Mouse (Mus musculus) limb, embryonic 11.5 days (tissue): ENCODE measurements around the gene Myadml2. TPM values are rescaled to one million over a fixed set of nuclear protein-coding genes. Genes with fewer than 3 reads are reported as not detected.

Source experiments
- ATAC-seq: fragments of 200-750 bp; cut with Nextera tagmentation; 2 replicates; pipeline ENCODE4 v1.8.0; 2017; ENCODE audit warnings: low read depth; ENCODE audit not compliant: insufficient number of reproducible peaks, low FRiP score, low TSS enrichment
- DNase-seq: peaks from one replicate; pipeline ENCODE4 v3.0.0-alpha.2; 2015; ENCODE audit warnings: low spot score
- H3K27ac ChIP-seq: fragments of 300-500 bp; sonication (generic); replicated peaks from 2 replicates; pipeline ENCODE4 v1.5.1; 2014; ENCODE audit warnings: low read depth, mild to moderate bottlenecking, low read length
- H3K27me3 ChIP-seq: fragments of 300-500 bp; sonication (generic); 2 replicates; pipeline ENCODE4 v1.6.1; 2014; ENCODE audit warnings: mild to moderate bottlenecking, low read length, mixed read lengths; ENCODE audit not compliant: control insufficient read depth, insufficient read depth
- H3K36me3 ChIP-seq: fragments of 300-500 bp; sonication (generic); 2 replicates; pipeline ENCODE4 v1.6.1; 2014; ENCODE audit warnings: mild to moderate bottlenecking, low read length, moderate library complexity, mixed read lengths; ENCODE audit not compliant: control insufficient read depth, insufficient read depth
- H3K4me1 ChIP-seq: fragments of 300-500 bp; sonication (generic); 2 replicates; pipeline ENCODE4 v1.6.1; 2014; ENCODE audit warnings: low read length, mixed read lengths; ENCODE audit not compliant: control insufficient read depth, insufficient read depth
- H3K4me2 ChIP-seq: fragments of 300-500 bp; sonication (generic); 2 replicates; pipeline ENCODE4 v1.6.1; 2014; ENCODE audit warnings: low read depth, mild to moderate bottlenecking, moderate library complexity; ENCODE audit not compliant: severe bottlenecking
- H3K4me3 ChIP-seq: fragments of 300-500 bp; sonication (generic); 2 replicates; pipeline ENCODE4 v1.5.1; 2014; ENCODE audit warnings: low read depth, low read length
- H3K9ac ChIP-seq: fragments of 300-500 bp; sonication (generic); 2 replicates; pipeline ENCODE4 v1.6.1; 2014; ENCODE audit warnings: mild to moderate bottlenecking, low read length
- H3K9me3 ChIP-seq: fragments of 300-500 bp; sonication (generic); 2 replicates; pipeline ENCODE4 v1.6.1; 2016; ENCODE audit warnings: low read length; ENCODE audit not compliant: control insufficient read depth
- WGBS: fragments of 180-500 bp; shearing (Covaris S2); extraction: QIAGEN DNeasy Blood & Tissue Kit; methylation state at CpG from one replicate; pipeline ENCODE4 v1.1.7; 2014; 5-methylcytosine and 5-hydroxymethylcytosine counted together
- polyA plus RNA-seq: library from polyadenylated mRNA; unstranded; fragments of >200 nt; fragmentation: Nextera tagmentation; extraction: Ambion mirVana; gene quantifications from 2 replicates; pipeline ENCODE4 v1.2.1, GENCODE M21; 2014

Gene Myadml2
- polyA plus RNA-seq: not detected in 2 replicates

GRCm38 (mm10) chr11:120648001-120648476, at the start of gene Myadml2:
Gene Myadml2 (minus strand): TSS chr11:120648158.
- Histone ChIP-seq H3K27ac (no peak within 1 kb of the TSS), H3K4me3 (no peak within 1 kb of the TSS), H3K36me3 (no peaks in the 10 kb centered on the region), H3K9me3 (no peaks in the 10 kb centered on the region), H3K27me3 (no peaks in the 10 kb centered on the region), H3K4me1 (peaks cover 9% of the 10 kb centered on the region), H3K9ac (no peak within 1 kb of the TSS), H3K4me2 (peak within 1 kb of the TSS; percentile 20)
- 0 out of 2 replicates have a peak, but pooled peaks have one; percentile 45 for ATAC-seq
- 2% methylated on average over 13 of the region's 13 CpGs for WGBS
- DNase-seq: peak; percentile 63

- Histone ChIP-seq H3K36me3 (peaks cover 14% of the 10 kb centered on the region; the same call in 1 of the 2 replicates), H3K27ac (peak overlapping the region; percentile 45), H3K9me3 (no peaks in the 10 kb centered on the region), H3K27me3 (no peaks in the 10 kb centered on the region), H3K9ac (no peak overlapping the region; the same call in 1 of the 2 replicates), H3K4me1 (peaks cover 31% of the 10 kb centered on the region), H3K4me3 (no peak overlapping the region), H3K4me2 (no peak overlapping the region)
- ATAC-seq: no peak
- DNase-seq: no peak
- WGBS: 35% methylated on average over 10 of the region's 10 CpGs
Measured at GRCm38 (mm10) chr11:120697741-120698140, 49.8 kb upstream of the Myadml2 start.

- peaks cover 31% of the 10 kb centered on the region for H3K4me1 ChIP-seq
- H3K27me3 ChIP-seq: no peaks in the 10 kb centered on the region
- no peak overlapping the region for H3K9ac ChIP-seq
- H3K36me3 ChIP-seq: peaks cover 14% of the 10 kb centered on the region; the same call in 1 of the 2 replicates
- no peaks in the 10 kb centered on the region for H3K9me3 ChIP-seq
- no peak for DNase-seq
- no peak overlapping the region for H3K4me3 ChIP-seq
- no peak for ATAC-seq
- WGBS: 93% methylated on average over 6 of the region's 6 CpGs
- H3K27ac ChIP-seq: peak overlapping the region; percentile 86
- no peak overlapping the region for H3K4me2 ChIP-seq
Measured at GRCm38 (mm10) chr11:120696568-120696967, 48.6 kb upstream of the Myadml2 start.

GRCm38 (mm10) chr11:120695641-120696040, 47.7 kb upstream of the Myadml2 start:
- Histone ChIP-seq H3K9me3 (no peaks in the 10 kb centered on the region), H3K4me1 (peaks cover 31% of the 10 kb centered on the region), H3K27me3 (no peaks in the 10 kb centered on the region), H3K36me3 (peaks cover 12% of the 10 kb centered on the region; the same call in 1 of the 2 replicates), H3K4me2 (peak overlapping the region; percentile 15; the same call in 1 of the 2 replicates), H3K4me3 (no peak overlapping the region), H3K9ac (no peak overlapping the region; the same call in 1 of the 2 replicates), H3K27ac (peak overlapping the region; percentile 86)
- 7% methylated on average over 12 of the region's 12 CpGs for WGBS
- ATAC-seq (peak; percentile 80), DNase-seq (peak; percentile 85)

- Histone ChIP-seq H3K27me3 (no peaks in the 10 kb centered on the region), H3K36me3 (peaks cover 10% of the 10 kb centered on the region; the same call in 1 of the 2 replicates)
- peak; percentile 66 for ATAC-seq
Measured at GRCm38 (mm10) chr11:120695184-120695583, 47.2 kb upstream of the Myadml2 start.

GRCm38 (mm10) chr11:120693461-120693860, 45.5 kb upstream of the Myadml2 start:
- H3K9ac ChIP-seq: no peak overlapping the region
- DNase-seq: no peak
- peaks cover 31% of the 10 kb centered on the region for H3K4me1 ChIP-seq
- H3K9me3 ChIP-seq: no peaks in the 10 kb centered on the region
- no peak overlapping the region for H3K27ac ChIP-seq
- no peak for ATAC-seq
- no peak overlapping the region for H3K4me3 ChIP-seq
- H3K4me2 ChIP-seq: no peak overlapping the region
- WGBS: 79% methylated on average over 3 of the region's 3 CpGs
- no peaks in the 10 kb centered on the region for H3K27me3 ChIP-seq
- peaks cover 5% of the 10 kb centered on the region; the same call in 1 of the 2 replicates for H3K36me3 ChIP-seq

More at GRCm38 (mm10) chr11:120695184-120695583, 47.2 kb upstream of the Myadml2 start:
- Histone ChIP-seq H3K4me3 (no peak overlapping the region), H3K4me2 (peak overlapping the region; percentile 15), H3K4me1 (peaks cover 31% of the 10 kb centered on the region), H3K9ac (no peak overlapping the region; the same call in 1 of the 2 replicates), H3K27ac (peak overlapping the region; percentile 86), H3K9me3 (no peaks in the 10 kb centered on the region)
- peak; percentile 67 for DNase-seq
- 2% methylated on average over 4 of the region's 4 CpGs for WGBS

- 91% methylated on average over 4 of the region's 4 CpGs for WGBS
- Histone ChIP-seq H3K4me3 (no peak overlapping the region), H3K4me1 (peaks cover 25% of the 10 kb centered on the region), H3K27me3 (no peaks in the 10 kb centered on the region), H3K36me3 (peaks cover 5% of the 10 kb centered on the region; the same call in 1 of the 2 replicates), H3K27ac (no peak overlapping the region), H3K4me2 (no peak overlapping the region), H3K9ac (no peak overlapping the region), H3K9me3 (no peaks in the 10 kb centered on the region)
- no peak for DNase-seq
- ATAC-seq: no peak
Measured at GRCm38 (mm10) chr11:120692471-120693011, 44.6 kb upstream of the Myadml2 start.

- no peak for DNase-seq
- 85% methylated on average over 3 of the region's 3 CpGs for WGBS
- 0 out of 2 replicates have a peak, but pooled peaks cover 3% of the 10 kb centered on the region for H3K4me1 ChIP-seq
- no peak for ATAC-seq
- H3K27ac ChIP-seq: no peak overlapping the region
- no peak overlapping the region for H3K4me3 ChIP-seq
- peaks cover 6% of the 10 kb centered on the region; the same call in 1 of the 2 replicates for H3K36me3 ChIP-seq
- H3K9me3 ChIP-seq: no peaks in the 10 kb centered on the region
- no peaks in the 10 kb centered on the region for H3K27me3 ChIP-seq
- H3K9ac ChIP-seq: no peak overlapping the region
- H3K4me2 ChIP-seq: no peak overlapping the region
Measured at GRCm38 (mm10) chr11:120689365-120689764, 41.4 kb upstream of the Myadml2 start.
